10 mouse cellular contexts compared by ENCODE assay signal in the genomic region with DNA sequence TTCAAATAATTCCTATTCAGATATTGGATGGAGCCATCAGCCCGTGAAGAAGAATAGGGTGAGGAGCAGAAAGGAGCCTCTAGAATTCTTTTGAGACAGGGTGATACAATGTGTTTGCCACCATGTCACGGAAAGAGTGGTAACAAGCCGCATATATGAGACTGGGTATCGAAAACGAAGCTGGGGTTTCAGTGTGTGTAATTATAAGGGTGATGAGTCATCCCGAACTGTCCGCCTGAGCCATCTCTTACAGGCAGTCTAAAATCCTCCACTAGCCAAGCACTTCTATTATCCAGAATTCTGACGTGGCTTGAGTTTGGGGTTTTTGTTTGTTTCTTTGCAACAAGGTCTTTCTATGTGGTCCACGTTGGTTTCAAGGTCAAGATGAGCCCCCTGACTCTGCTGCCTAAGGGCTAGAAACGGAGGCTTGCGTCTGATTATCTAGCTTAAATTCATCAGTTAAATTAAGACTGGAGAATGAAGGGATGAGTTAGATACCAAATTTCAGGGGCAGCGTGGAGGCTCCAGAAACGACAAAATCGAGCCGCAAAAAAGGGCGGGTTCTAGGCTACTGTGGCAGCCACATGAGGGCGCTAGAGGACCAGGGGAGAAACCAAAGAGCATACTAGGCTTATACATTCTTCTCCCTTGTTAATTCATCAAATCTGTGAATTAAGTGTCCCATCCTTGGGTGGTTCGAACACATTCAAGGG. TPM values are rescaled to one million over a fixed set of nuclear protein-coding genes. Genes with fewer than 3 reads are reported as not detected.
DNase-seq lines count a peak whose midpoint lies in the region; ATAC-seq and TF ChIP-seq lines count a peak whose summit lies in the region.
"Had no signal": no experiment of that assay in that cellular context is flagged by ENCODE, and none has a peak within 500 bp of the region (broad histone marks: within the 10 kb centered on the region; RNA-seq: fewer than 3 reads in every experiment).

No protein-coding gene starts in this region.

- peak; percentile 92 to 93 (median 93) for TF ChIP-seq CTCF in MEL (IDR thresholded peaks at IDR 0.05 in 2 of 3, conservative IDR thresholded peaks at IDR 0.05 in 1 of 3; ENCODE audit: control insufficient read depth in 1 of 3, insufficient read depth in 1 of 3, low read depth in 2 of 3, low read length in 3 of 3, poor library complexity in 1 of 3, severe bottlenecking in 1 of 3)
- TF ChIP-seq CTCF in olfactory bulb, adult 2 months (IDR thresholded peaks at IDR 0.05; ENCODE audit: insufficient read depth, low read depth, low read length) = peak; percentile 61

- no peaks in the 10 kb centered on the region for H3K27me3 ChIP-seq in kidney, embryonic 15.5 days
- H3K27me3 ChIP-seq in MEL (ENCODE audit: control insufficient read depth in 1 of 2, insufficient read depth in 2 of 2, low read length in 2 of 2) = peaks cover 7 to 16% of the 10 kb centered on the region in 2 experiments
- no peaks in the 10 kb centered on the region for H3K27me3 ChIP-seq in midbrain, embryonic 13.5 days

- 75% methylated on average over 18 of the region's 18 CpGs for WGBS in kidney, embryonic 15.5 days
- 53% methylated on average over 18 of the region's 18 CpGs for WGBS in olfactory bulb, adult 2 months
- WGBS in midbrain, embryonic 13.5 days = 78% methylated on average over 18 of the region's 18 CpGs

- H3K79me2 ChIP-seq in MEL (ENCODE audit: control insufficient read depth, insufficient read depth, low read length, poor library complexity) = no peaks in the 10 kb centered on the region

- no peak overlapping the region for H3K9ac ChIP-seq in kidney, embryonic 15.5 days
- H3K9ac ChIP-seq in MEL (ENCODE audit: control insufficient read depth, low read depth, low read length, poor library complexity, severe bottlenecking) = no peak overlapping the region
- no peak overlapping the region for H3K9ac ChIP-seq in midbrain, embryonic 13.5 days (replicated peaks)

- TF ChIP-seq EP300 in MEL (IDR thresholded peaks at IDR 0.05; ENCODE audit: low read depth in 1 of 2, low read length in 2 of 2) = no peak

- peak; percentile 66 for DNase-seq in adrenal gland, postnatal 14 days
- DNase-seq in adrenal gland, adult 8-10 months = no peak
- peak; percentile 51 to 55 for DNase-seq in kidney, postnatal 4 days
- DNase-seq in MEL (ENCODE audit: low read depth, low spot score) = peak; percentile 53
- DNase-seq in induced T-regulatory cell, adult 2 months (ENCODE audit: low read depth) = peak; percentile 86

- no peak overlapping the region for H3K4me2 ChIP-seq in kidney, embryonic 15.5 days
- H3K4me2 ChIP-seq in midbrain, embryonic 13.5 days (replicated peaks) = no peak overlapping the region

- H3K9me3 ChIP-seq in kidney, embryonic 15.5 days (replicated peaks) = no peaks in the 10 kb centered on the region
- no peaks in the 10 kb centered on the region for H3K9me3 ChIP-seq in MEL (replicated peaks; ENCODE audit: insufficient read depth, low read length)
- H3K9me3 ChIP-seq in midbrain, embryonic 13.5 days = no peaks in the 10 kb centered on the region

- H3K27ac ChIP-seq in kidney, embryonic 15.5 days = no peak overlapping the region
- H3K27ac ChIP-seq in MEL (ENCODE audit: control insufficient read depth, low read depth, low read length) = no peak overlapping the region
- no peak overlapping the region for H3K27ac ChIP-seq in olfactory bulb, adult 2 months (ENCODE audit: insufficient read depth, low read depth, low read length)
- no peak overlapping the region for H3K27ac ChIP-seq in midbrain, embryonic 13.5 days
- H3K27ac ChIP-seq: macrophage had no signal

- TF ChIP-seq RAD21 in MEL (IDR thresholded peaks at IDR 0.05; ENCODE audit: low read depth, low read length) = peak; percentile 83

- H3K36me3 ChIP-seq in kidney, embryonic 15.5 days = no peaks in the 10 kb centered on the region
- no peaks in the 10 kb centered on the region for H3K36me3 ChIP-seq in MEL (ENCODE audit: control insufficient read depth in 1 of 2, insufficient read depth in 2 of 2, low read length in 2 of 2)
- H3K36me3 ChIP-seq in midbrain, embryonic 13.5 days = no peaks in the 10 kb centered on the region
- H3K36me3 ChIP-seq: G1E had no signal

- H3K4me1 ChIP-seq in kidney, embryonic 15.5 days = no peaks in the 10 kb centered on the region
- no peaks in the 10 kb centered on the region for H3K4me1 ChIP-seq in MEL (ENCODE audit: control insufficient read depth in 1 of 2, insufficient read depth in 2 of 2, low read length in 2 of 2)
- no peaks in the 10 kb centered on the region for H3K4me1 ChIP-seq in olfactory bulb, adult 2 months (ENCODE audit: control insufficient read depth, insufficient read depth, low read length)
- H3K4me1 ChIP-seq in midbrain, embryonic 13.5 days (replicated peaks) = peaks cover 4% of the 10 kb centered on the region

- H3K4me3 ChIP-seq in kidney, embryonic 15.5 days (replicated peaks) = no peak overlapping the region
- no peak overlapping the region for H3K4me3 ChIP-seq in MEL (ENCODE audit: control insufficient read depth in 1 of 2, insufficient read depth in 1 of 2, low read depth in 2 of 2, low read length in 2 of 2)
- no peak overlapping the region for H3K4me3 ChIP-seq in olfactory bulb, adult 2 months (ENCODE audit: insufficient read depth, low read depth, low read length)
- H3K4me3 ChIP-seq in midbrain, embryonic 13.5 days (replicated peaks) = no peak overlapping the region

- ATAC-seq in kidney, embryonic 15.5 days (replicated peaks; ENCODE audit: low FRiP score) = no peak
- no peak for ATAC-seq in midbrain, embryonic 13.5 days

- TF ChIP-seq POLR2A in MEL (IDR thresholded peaks at IDR 0.05; ENCODE audit: control insufficient read depth in 1 of 2, insufficient read depth in 1 of 2, low read depth in 1 of 2, low read length in 2 of 2, poor library complexity in 1 of 2) = no peak
- no peak for TF ChIP-seq POLR2A in olfactory bulb, adult 2 months (IDR thresholded peaks at IDR 0.05; ENCODE audit: insufficient read depth, low read depth, low read length)

TF ChIP-seq in MEL, 35 proteins besides CTCF, POLR2A, EP300 and RAD21:
- TF ChIP-seq ZC3H11A (IDR thresholded peaks at IDR 0.05; ENCODE audit: low read depth, low read length) (peak; percentile 56), SMC3 (IDR thresholded peaks at IDR 0.05; ENCODE audit: low read depth, low read length) (peak; percentile 66), MAFK (IDR thresholded peaks at IDR 0.05; ENCODE audit: borderline replicate concordance, low read depth, low read length) (no peak), ZNF384 (IDR thresholded peaks at IDR 0.05; ENCODE audit: low read depth, low read length) (no peak), TCF12 (IDR thresholded peaks at IDR 0.05; ENCODE audit: low read depth, low read length) (no peak), POLR2AphosphoS5 (IDR thresholded peaks at IDR 0.05; ENCODE audit: borderline replicate concordance, low read depth, low read length) (no peak), ZMIZ1 (IDR thresholded peaks at IDR 0.05; ENCODE audit: low read depth, low read length) (no peak)

RNA-seq across cellular contexts. Expression of a gene that starts 59.9 kb away (rescaled TPM):
- total RNA-seq in adrenal gland, postnatal 14 days (2021) = 70.4 and 76.2 TPM in 2 replicates
- total RNA-seq in adrenal gland, adult 8-10 months (2022) = 10 to 100 TPM; 74.8 to 92.4 (median 80.0) TPM
- 95.6 and 102 TPM in 2 replicates for polyA plus RNA-seq in kidney, embryonic 15.5 days (2015; fragmentation: Nextera tagmentation; extraction: Ambion mirVana)
- 137 and 156 TPM in 2 replicates for total RNA-seq in MEL (2012; rRNA removed)
- polyA plus RNA-seq in MEL (2012; ENCODE audit: insufficient read depth in 1 of 2, insufficient read length in 2 of 2, low read depth in 1 of 2, low replicate concordance in 2 of 2, missing spikeins in 1 of 2) = 100 to 1,000 TPM; 165 to 242 TPM
- not detected in 2 replicates for polyA plus RNA-seq in olfactory bulb, adult 2 months (2012; ENCODE audit: insufficient read depth, insufficient read length, low replicate concordance, missing spikeins)
- polyA plus RNA-seq in midbrain, embryonic 13.5 days (2015; fragmentation: Nextera tagmentation; extraction: Ambion mirVana) = 56.5 and 62.5 TPM in 2 replicates
